Mouse (Mus musculus) urinary bladder, postnatal 14 days (tissue): Measurements from ENCODE around the gene Rab6b.
A peak's percentile ranks its signal among the peaks of the same experiment; 100 is the strongest.

Experiments used
- DNase-seq: peaks from one replicate; pipeline ENCODE4 v3.0.0; 2021; ENCODE audit warnings: low spot score

The Rab6b gene

DNA sequence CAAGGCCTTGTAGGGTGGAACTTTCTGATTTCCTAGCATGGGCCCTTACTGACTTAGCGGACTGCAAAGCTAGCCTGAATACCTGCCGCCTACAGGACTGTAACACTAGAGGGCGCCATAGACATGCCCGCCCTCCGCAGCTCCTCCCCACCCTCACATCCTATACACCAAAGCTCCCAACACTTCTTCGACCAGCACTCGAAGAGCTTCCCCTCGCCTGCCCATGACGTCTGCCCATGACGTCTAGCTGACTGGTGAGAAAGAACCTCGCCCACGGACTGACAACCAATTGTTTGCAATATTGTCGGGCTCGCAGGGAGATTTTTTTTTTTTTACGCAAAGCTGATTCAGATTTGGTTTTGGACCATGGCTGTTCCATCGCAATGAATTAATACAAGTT lies 96.3 kb downstream of the Rab6b start:
- peak; percentile 63 for DNase-seq

DNA sequence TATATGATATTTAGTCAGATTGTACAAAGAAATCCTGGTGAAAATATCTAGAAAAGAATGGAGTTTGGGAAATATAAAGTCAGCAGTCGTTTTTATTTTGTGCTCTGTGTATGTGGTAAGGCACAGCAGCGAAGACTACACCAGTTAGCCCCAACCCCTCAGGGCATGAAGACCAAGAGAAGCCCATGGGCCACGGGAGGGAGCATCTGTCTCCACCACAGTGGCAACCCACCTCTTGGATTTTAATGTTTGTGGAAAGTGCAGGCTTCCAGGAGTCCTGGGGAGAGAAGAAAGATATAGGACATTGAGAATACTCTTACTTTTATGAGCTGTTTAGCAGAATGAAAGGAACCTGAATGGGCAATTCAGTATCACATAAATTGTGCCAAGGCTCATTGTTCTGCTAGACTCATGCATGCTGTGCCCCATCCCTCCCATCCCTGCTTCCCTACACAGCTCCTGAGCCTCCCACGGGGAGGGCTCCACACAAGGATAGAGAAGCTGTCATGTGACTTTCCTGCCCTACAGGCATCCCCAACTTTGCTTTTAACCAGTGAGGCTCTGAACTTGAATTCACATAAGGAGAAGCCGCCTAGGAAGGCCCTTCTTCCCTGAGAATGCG lies 97.3 kb downstream of the Rab6b start:
- DNase-seq = no peak

DNA sequence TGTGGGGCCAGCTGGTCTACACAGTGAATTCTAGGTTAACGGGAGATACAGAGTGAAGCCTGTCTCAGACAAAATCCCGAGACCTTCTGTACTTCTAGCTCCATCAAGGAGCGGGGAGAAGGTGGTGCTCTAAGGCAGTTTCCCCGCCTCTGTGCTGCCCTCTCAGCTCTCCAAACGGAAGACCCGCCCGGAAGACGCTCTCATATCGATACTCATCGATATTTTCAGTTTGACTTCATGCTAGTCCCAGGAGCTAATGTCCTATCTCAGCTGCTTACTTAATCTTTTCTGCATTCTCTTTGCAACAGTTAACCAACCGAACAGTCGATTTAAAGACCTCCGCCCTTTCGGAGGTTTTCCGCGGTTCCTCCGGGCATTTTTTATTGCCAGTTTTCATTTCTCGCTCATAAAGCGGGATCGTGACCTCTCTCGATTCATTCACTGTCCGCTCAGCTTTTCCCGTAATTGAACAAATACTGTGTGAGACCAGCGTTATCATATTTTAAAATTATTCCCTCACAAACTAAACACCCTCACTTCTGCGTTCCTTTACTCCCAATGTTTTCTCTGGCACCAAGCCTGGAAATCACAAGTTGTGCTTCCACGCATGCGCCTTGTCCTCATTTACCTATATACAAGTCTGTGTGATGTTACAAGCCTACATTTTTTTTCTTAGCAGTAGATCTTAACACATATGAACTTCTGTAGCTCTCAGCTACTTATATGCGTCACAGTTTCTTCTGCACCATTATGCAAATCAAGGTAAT lies 101.2 kb downstream of the Rab6b start:
- no peak for DNase-seq

DNA sequence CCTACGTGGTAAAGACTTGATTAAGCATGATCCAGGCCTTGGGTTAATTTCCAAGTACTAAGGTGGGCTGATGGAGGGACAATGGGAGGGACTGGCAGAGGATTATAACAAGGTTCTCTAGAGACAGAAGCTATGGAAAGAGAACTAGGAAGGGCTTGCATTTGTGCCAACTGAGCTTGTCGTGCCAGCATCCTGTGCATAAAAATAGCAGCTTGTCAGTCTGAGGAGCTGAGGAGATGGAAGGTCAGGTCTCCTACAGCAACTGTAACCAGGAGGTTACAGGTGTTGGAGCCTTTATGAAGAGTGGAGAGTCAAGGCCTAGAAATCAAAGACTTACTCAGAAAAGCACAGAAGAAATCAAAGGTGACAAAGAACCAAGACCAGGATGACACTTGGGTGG lies 102.0 kb downstream of the Rab6b start:
- DNase-seq = no peak

DNA sequence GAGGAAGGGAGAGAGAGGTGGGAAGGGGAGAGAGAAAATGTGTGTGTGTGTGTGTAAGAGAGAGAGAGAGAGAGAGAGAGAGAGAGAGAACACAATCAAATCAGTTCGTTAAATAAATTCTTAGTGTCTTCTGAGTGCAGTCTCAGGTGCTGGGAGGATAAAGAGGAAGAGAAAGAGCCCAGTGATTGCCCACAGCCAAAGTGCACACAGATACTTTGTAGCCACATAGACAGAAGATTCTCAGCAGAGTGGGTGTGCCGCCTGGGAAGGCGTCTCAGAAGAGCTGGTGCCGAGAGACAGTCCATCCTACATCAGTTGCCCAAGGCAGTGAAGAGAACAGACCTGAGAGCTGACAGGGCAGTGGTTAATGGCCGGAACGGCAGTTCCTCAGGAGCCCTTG lies 102.7 kb downstream of the Rab6b start:
- no peak for DNase-seq

DNA sequence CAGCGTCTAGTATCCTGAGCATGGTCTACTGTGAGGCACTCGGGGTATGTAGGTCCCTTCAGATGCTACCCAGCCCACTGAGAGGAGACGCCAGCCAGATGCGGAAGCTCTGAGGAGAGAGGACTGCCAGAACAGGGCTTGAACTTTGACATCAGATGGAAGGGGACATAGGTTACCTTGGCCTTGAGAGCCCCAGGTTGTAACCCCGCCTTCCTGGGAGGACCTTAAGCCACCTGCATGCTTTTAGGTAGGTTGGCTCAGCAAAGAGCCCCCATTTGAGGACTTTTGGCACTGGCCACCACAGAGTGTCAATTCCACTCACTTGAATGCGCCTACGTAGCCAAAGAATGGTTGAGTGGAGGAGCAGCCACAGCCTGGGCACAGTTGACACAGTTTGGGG lies 113.1 kb downstream of the Rab6b start:
- no peak for DNase-seq

DNA sequence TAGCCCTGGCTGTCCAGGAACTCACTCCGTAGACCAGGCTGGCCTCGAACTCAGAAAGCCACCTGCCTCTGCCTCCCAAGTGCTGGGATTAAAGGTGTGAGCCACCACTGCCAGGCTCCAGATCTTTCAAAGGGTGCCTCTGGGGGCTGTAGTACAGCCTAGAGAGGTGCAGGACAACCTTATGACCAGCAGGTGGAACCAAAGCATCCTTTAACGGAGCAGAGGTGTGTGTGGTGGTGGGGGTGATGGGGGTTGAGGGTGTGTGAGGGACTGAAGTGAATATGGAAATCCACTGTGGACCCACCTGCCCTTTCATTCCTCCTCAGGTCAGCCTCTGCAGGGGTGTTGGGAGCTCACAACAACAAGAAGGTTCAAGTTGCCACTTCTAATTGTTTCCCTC lies 113.9 kb downstream of the Rab6b start:
- DNase-seq = no peak

DNA sequence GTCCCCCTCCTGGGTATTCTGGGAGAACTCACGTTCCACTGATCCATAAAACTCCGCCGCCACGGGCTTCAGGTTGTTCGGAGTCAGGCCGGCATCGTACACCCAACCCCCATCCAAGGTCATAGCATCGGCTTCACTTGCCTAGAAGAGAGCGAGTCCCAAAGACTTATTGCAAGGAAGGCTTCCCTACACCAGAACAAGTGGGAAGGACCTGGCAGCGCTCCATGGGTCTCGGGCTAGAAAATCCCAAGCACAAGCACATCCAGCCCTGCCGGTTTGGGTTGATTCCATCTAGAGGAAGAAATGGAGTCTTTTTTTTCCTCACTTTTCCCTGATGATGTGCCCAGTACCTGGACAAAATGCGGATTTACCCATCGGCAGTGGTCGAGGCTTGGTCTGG lies 115.2 kb downstream of the Rab6b start:
- DNase-seq = peak; percentile 30

DNA sequence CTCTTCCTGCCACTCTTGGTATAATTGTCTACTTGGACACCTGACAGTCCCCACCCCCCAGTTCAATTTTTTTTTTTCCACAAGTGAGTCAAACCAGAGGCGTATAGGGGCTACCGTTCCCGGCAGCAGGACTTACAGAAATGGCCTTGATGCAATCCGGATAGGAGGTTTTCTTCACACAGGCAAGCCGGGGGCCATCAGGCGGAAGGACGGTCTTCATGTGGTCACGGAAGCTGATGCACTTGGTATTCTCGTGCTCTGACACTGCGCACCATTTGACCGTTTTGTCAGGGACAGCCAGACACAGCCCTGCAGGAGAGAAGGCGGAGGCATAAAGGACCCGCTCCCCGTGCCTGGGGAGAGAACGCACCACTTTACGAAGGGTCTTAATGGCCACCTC lies 116.2 kb downstream of the Rab6b start:
- no peak for DNase-seq

DNA sequence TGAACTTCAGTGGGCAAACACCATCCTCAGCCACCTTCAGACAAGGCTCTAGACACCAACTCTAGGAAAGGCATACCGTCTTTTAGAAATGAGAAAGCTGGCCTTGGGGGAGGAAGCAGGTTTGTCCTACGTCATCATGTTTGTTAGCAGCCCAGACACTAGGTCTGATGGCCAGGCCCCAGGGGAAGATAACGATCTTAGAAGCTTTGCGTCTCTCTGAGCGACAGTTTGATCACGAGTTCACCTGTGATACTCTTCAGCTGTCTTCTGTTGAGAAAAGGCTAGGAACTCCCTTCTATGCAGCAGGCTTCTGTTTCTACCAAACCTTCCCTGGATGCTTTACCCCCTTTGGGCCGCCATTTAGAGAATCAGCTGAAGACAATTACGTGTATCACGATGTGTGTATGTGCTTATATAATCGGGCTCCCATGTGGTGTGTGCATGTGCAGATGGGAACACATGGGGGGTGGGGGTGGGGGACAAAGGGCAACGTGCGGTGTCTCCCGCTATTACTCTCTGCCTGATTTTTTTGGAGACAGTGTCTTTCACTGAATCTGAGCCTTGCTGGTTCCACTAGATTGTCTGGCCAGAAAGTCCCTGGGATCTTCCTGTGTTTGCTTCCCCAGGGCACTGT lies 116.9 kb downstream of the Rab6b start:
- no peak for DNase-seq

DNA sequence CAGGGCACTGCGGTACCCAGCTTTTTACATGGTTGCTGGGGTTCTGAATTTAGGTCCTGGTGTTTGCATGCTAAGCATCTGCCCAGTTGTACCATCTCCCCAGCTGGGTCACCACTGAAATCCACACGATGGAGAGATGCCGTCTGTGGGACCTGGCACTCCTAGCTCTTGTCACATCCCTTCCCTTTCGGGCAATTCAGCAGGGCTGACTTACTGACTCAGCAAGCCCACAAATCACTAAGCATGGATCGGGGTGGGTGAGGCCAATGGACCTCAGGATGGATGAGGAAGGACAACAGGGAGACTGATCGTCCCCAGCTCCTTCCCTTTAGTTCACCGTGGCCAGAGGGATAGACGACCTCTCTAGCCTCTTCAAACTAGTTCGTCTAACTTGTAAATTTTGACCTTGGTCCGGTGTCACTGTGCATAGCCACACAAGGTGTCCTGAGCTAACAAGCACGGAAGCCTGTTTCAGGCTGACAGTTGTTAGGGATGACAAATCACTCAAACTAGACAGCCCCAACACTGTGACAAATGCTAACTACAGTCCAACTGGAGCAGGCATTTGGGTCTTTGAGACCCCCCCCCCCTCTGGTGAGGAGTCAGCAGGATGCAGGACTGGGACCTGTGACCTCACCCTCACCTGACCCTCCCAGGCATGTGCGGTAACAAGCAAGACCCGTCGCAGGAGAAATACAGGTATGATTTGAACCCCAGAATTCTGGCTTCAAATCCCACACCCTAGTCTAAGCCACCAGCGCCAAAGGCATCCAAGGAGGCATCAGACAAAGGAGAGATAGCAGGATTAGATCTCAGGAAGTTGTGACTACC lies 117.7 kb downstream of the Rab6b start:
- DNase-seq = no peak

DNA sequence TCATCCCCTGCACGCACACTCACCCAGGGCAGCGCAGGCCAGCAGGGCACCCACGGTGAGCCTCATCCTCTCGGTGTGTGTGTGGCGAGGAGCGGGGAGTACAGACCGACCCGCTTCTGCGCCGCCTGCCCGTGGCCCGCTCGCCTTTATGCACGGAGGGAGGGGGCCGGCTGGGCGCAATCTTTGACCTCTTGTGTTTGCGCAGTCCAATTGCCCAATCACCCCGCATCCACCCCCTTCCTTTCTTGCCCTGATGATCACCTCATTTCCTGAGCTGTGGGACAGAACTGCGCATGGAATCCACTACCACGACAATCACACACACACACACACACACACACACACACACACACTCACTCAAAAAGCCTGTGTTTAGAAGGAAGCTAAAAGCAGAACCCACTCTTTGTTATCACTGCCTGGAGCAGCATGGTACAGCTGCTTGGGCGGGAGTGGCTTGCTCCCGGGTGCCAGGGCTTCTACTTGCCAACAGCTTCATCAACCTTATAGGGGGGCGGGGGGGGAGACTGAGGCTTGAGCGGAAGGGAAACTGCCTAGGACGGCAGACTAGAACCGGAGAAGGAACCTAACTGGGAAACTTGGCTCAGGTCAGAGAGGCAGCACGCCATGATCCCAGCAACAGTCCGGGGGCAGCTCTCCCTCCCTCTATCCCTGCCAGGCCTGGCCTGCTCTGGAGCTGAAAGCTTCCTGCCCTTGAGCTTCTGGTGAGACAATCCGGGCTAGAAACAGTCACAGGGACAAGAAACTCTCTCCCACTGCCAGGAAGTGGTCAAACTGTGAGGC lies 118.8 kb downstream of the Rab6b start, which contains the start of the genes Gm20425 and Trf:
Gene Gm20425, minus strand, starts transcription at position 157 of the 801 bp plus-strand sequence.
Gene Trf, minus strand, starts transcription at position 294 of the 801 bp plus-strand sequence.
- DNase-seq = peak; percentile 65

DNA sequence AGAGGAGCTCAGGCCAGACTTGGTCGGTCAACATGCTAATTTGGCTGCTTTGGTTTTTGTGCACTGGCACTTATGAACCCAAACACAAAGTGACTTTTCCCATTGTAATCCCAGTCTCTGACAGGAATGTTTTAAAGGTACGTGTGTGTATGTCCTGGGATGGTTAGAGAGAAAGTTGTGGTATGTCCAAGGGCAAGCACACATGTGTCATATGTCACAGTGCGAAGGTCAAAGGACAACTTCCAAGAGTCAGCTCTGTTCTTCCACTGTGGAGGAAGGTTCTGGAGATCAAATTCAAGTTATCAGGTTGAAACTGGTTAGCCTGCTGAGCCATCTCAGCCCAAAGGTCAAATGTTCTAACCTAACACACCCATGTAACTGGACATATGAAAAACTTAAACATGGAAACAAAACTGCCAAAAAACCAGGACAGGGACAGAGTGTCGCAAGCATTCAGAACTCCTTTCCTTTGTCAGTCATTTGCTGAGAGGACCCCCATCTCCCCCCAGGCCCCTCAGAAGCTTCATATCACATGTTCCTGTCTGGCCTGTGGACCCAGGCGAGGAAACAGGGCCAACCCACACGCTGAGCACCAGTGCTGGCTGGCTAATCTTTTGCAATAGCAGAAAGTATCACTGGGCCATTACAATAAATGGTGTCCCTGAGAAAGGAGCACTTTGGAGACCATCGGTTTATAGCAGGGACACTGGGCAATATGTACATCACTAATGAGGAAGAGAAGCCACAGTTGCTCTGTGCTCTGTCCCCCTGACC lies 120.8 kb downstream of the Rab6b start:
- DNase-seq = no peak

DNA sequence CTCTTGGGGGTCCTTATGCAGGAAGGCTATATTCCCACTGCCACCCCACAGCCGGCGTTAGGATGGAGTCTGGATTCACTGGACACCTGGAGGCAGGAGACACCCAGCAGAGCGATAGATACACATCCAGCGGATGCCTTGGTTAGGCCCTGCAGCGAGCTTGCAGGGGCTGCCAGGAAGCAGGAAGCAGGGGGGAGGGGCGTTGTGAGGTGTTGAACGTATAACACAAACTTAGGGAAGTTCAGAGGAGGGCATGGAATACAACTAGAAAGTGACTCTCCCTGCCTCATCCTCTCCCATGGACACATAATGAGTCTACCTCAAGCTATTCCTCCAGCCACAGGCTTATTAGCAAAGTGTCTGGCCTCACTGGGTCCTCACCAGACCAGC lies 121.4 kb downstream of the Rab6b start:
- no peak for DNase-seq

DNA sequence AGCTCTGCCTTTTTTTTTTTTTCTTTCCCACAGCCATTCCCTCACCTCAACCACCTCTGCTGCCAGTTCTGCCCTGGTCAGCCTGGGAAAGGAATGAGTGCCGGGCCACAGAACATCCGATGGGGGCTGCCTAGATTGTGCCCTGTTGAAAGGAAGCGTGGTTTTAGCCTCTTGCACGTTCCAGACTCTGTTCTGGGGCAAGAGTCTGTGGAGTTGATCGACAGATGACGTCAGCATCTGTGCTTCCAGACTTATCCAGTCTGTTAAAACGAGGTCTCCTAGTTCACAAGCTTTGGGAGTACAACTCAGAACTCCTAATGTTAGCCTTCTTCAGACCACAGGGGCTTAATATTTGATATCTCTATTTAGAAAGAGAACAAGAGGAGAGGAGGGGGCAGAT lies 122.5 kb downstream of the Rab6b start:
- DNase-seq = no peak

DNA sequence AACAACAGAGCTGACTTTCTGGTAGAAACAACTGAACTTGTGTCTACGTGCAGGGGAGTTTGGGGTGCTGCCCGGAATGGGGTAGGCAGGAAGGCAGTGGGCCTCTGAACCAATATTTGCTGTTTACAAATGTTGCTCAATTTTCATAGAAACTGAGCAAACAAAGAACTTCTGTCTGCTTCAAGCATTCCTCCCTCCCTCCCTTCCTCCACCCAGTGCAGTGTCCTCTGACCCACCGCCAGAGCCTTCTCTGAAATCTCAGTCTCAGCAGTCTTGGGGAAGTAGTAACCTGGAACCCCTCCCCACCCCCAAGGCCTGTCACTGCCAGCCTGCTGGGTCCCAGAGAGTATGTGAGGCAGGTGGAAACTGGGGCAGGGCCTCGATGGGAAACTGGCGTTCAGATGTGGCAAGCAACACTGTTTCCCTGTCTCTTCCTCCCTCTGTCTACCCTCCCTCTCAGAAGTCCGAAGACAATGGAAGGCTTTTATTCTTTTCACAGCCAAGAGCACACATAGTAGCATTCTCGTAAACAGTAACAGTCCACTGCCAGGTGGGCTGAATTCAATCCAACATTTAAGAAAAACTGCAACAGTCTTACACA lies 123.1 kb downstream of the Rab6b start:
- peak; percentile 58 for DNase-seq
